Mouse (Mus musculus): ENCODE results near the gene Vsig2.

DNA sequence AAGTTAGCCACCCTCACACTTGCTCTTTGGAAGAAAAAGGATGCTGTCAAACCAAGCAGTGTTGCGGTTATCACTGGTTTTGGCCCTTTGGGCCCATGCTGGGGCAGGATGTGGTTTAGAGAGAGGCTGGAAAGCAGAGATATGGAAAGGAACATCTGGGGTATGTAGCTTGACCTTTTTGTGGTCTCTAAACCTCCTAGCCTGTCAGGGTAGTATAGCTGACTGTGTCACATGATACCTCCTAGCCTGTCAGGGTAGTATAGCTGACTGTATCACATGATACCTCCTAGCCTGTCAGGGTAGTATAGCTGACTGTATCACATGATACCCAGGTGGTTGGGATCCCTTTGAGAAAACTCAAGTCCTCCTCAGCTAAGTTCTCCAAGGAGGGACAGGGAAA lies 15.2 kb downstream of the Vsig2 start:
- TF ChIP-seq GATA1 (IDR thresholded peaks at IDR 0.05; ENCODE audit: low read length) (no peak), TAL1 (IDR thresholded peaks at IDR 0.05; ENCODE audit: low read length) (no peak)
